Mouse (Mus musculus) small intestine, adult 2 months (tissue): ENCODE measurements at regions not wholly inside any gene's neighbourhood (a gene's known extent, or its start where the extent isn't known, plus 50 kb on each side); places are given as distances from the start of the nearest gene placed in this dataset.

Experiments used
- CTCF ChIP-seq: fragments of 200-500 bp; IDR thresholded peaks from 2 replicates; pipeline ENCODE4 v1.5.1; 2012; ENCODE audit warnings: low read depth, mild to moderate bottlenecking, control low read depth, inconsistent platforms, low read length, moderate library complexity, mixed read lengths; ENCODE audit not compliant: insufficient replicate concordance, insufficient read length; ENCODE audit errors: extremely low read depth
- POLR2A ChIP-seq: fragments of 200-500 bp; IDR thresholded peaks from 2 replicates; pipeline ENCODE4 v1.6.1; 2012; ENCODE audit warnings: low read depth, mild to moderate bottlenecking, control low read depth, inconsistent platforms, low read length, moderate library complexity

DNA sequence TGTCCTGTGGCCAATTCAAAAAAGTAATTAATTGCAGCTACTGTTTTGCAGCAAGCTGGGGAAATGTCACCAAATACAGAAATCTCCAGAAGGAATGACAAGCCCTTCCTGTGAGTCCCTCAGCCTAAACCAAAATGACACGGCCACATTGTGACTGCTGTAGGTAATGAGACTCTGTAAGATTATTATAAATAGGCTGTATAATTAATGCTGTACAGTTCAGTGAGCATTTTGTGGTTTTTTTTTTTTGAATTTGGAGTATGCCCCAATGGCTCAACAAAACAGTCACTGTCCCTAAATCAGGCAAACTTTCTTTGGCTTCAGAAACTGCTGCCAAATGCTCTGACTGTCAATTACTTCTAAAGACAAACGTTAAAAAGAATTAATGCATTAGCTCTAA, 615.9 kb upstream of the Sema6d start:
- TF ChIP-seq CTCF (no peak), POLR2A (no peak)
